Mouse (Mus musculus): Measurements from ENCODE around the gene Cnksr1.
"Not testable (repeated sequence)": the region's sequence is repeated elsewhere in the genome, so short reads cannot be mapped to it uniquely, and the experiment has no call there.

Cnksr1 gene

GRCm38 (mm10) chr4:134238279-134238651 is at the start of gene Cnksr1:
Gene Cnksr1, minus strand, starts transcription at chr4:134238399.
- no peak for DNase-seq (ENCODE audit: extremely low spot score, low spot score)

DNA sequence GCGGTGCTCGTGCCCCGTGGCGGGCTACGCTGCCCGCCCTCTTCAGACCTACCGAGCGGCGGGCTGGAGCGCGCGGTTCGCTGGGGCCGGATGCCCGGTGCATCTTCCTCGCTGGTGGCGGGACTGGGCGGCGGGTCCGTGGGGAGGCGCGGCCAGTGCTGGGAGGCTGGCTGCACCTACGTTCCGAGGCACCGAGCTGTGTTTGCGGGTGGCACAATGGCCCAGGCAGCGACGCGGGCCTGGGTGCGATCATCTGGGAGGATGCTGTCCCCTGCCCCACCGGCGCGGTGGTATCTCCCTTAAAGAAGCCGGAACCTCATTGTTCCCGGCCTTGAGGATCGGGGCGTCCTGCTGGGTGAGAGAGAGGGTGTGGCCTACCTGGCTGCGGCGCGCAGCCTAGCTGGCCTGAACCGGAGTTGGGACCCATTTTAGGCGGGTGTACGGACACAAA is 49.4 kb upstream of the Cnksr1 start, which contains the start of gene Pdik1l:
Pdik1l (minus strand) TSS at position 321 of the 451 bp plus-strand sequence.
- DNase-seq (ENCODE audit: extremely low spot score, low spot score): peak; percentile 84

DNA sequence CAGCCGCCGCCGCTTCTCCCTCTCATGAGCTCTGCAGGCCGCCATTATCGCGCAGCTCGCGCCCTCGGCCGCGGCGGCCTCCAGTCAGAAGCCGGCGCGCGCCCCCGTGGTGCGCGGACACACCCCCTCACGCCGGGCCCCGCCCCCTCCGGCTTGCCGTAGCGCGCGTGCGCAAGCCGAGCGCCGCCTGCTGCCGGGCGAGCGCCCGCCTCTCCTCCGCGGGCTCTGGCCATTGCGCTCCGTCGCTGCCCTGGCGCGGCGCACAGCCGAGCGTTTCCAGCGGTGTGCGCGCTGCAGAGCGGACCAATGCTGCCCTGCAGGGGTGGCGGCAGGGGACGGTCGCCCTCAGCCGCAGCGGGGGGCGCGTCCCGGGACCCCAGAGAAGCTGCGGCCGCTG is 49.0 kb upstream of the Cnksr1 start:
- DNase-seq (ENCODE audit: extremely low spot score, low spot score): peak; percentile 98

DNA sequence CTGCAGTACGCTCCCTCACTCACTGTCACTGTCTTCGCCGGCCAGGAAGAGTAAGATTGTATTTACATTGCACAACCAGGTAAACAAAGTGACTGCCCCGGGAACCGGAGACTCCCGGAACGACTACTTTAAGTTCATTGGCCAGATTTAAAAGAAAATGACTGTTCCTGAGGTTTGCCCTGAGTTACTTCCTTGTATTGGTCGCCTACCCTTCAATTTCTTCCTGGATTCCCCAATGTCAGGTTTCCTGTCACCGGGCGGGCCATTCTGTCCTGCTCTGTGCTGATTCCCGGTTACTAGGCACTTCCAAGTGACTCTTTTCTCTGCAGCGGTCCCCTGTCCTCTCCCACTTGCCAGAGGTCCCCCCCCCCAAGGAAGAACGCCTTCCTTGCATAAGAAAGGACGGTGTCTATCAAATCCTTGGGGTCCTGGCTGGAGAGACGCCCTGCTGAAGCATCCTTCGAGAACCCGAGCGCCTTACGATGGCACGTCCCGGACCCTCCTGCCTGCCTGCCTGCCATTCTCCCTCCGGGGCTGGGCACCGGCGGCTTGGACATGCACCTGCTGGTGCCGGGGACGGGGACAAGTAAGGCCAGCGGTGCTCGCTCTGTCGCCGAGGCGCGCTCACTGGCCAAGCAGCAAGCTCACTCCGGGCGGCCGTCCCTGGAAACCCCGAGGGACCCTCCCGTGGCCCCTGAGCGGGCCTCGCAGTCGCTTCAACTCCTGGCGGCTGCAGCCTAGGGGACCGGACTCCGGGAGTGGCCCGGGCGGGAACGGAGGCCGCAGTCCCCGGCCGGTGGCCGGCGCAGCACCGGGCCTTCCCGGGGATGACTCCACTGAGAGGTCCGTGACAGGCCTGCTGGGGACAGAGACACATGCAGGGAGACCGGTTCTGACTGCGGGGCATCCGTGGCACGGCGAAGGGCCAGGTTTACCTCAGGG is 48.3 kb upstream of the Cnksr1 start:
- no peak for DNase-seq (ENCODE audit: extremely low spot score, low spot score)

- DNase-seq (ENCODE audit: extremely low spot score, low spot score): no peak
These were observed 46.7 kb upstream of the Cnksr1 start for GRCm38 (mm10) chr4:134284942-134285341.

DNA sequence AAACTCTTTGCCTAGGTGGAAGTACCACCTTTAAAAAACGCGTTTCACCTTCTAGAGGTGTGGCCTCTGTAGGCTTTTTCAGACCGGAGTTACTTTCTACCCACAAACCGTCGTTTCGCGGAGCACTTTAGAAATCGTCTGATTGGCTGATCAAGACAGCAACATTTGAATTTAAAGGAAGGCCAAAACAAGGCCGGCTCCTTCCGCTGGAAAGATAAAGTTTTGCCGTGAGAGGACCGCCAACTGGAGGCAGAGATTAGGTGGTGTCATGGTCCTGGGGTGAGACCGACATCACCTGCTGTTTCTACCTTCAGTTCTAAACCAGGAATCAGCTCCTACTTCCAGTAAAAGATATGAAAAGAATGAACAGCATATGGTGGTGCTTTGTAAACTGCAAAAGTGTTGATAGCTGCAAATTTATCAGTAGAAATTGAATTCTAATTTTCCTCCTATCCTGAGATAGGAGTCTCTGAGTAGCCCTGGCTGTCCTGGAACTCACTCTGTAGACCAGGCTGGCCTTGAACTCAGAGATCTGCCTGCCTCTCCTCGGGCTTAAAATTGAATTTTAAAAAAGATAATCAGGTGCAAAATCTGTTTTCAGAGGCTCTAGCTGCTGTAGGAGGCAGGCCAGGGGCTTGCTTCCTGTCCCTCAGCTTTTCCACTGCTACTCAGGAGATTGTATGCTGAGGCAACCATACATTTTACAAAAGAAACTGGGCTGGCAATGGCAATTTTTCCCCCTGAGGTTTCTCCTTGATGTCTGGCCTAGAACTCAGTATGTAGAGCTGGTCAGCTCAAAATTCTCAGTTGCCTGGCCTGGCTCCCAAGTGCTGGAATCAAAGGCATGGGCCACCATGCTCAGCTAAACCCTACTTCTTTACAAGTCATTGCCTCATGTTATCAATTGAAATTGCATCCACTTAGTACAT is 35.5 kb upstream of the Cnksr1 start:
- DNase-seq (ENCODE audit: extremely low spot score, low spot score): no peak

- DNase-seq (ENCODE audit: extremely low spot score, low spot score): no peak
These were observed 34.7 kb upstream of the Cnksr1 start for GRCm38 (mm10) chr4:134272731-134273416.

DNA sequence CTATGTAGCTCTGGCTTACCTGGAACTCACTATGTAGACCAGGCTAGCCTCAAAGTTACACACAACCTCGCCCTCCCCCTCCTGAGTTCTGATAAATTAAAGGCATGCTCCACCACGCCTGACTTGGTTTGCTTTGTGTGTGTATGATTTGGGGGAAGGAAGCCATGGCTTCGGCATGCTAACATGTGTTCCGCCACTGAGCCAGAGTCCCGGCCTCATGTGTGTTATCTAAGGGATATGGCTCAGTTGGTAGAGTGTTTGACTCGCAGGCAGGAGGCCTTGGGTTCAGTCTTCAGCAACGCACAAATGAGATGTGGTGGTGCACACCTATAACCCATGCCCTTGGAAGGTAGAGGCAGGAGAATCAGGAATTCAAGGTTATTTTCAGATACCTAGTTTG is 33.8 kb upstream of the Cnksr1 start:
- DNase-seq (ENCODE audit: extremely low spot score, low spot score): no peak

DNA sequence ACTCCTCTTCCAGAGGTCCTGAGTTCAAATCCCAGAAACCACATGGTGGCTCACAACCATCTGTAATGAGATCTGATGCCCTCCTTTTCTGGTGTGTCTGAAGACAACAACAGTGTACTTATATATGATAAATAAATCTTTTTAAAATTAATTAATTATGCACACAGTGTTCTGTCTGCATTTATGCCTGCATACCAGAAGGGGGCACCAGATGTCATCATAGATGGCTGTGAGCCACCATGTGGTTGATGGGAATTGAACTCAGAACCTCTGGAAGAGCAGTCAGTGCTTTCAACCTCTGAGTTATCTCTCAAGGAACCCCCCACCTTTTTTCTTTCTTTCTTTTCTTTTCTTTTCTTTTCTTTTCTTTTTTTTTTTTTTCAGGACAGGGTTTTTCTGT is 31.4 kb upstream of the Cnksr1 start:
- DNase-seq (ENCODE audit: extremely low spot score, low spot score): not testable (repeated sequence)

DNA sequence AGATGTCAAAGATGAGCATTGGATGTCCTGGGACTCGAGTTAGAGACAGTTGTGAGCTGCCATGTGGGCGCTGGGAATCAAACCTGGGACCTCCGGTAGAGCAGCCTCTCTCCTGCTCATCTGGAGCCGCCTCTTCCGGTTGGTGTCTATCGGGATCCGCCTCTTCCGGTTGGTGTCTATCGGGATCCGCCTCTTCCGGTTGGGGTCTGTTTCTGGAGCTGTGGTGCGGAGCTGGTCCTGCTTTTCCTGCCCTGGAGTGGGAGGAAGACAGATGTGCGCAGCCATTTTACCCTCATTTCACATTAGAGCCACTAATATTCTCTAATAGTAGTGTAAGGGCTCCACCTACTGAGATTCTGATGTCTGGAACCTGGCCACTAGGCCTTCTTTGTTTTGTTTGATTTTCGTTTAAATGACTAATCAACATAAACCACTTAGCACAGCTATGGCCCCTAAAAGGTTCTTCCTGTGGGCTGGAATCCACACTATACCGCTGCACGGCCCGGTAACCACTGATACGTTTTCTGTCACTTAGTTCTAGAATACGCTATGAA is 30.0 kb upstream of the Cnksr1 start:
- no peak for DNase-seq (ENCODE audit: extremely low spot score, low spot score)

DNA sequence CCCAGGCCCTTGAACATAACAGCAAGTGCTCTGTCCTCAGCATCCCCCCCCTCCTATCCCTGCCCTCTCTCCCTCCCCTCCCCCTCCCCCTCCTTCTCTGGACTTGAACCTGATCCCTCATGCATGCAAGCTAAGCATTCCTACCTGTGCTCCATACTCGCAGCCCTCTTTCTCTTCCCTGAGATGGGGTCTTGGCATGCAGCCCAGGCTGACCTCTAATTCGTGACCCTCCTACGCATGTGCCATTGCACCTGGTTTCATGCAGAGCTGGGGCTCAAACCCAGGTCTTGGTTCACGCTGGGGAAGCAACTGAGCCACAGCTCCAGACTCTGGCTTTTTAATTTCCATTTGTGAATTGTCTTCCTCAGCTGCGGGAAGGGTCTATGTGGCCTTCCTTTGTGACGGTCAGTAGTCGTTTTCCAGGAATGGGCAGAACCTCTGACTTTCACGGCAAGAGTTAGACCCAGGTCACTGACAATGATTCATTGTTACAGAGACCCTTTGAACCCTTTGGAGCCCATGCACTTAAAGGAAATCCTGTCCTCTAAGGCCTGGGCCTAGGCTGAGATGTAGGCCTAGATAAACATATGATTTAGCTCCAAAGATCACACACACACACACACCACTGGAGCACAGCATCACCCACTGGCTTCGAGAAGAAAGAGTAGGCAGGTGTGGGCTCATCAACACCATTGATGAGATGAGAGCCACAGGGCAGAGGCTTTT is 27.8 kb upstream of the Cnksr1 start:
- no peak for DNase-seq (ENCODE audit: extremely low spot score, low spot score)

GRCm38 (mm10) chr4:134263191-134263590 is 25.0 kb upstream of the Cnksr1 start:
- peak; percentile 55 for DNase-seq (ENCODE audit: extremely low spot score, low spot score)

DNA sequence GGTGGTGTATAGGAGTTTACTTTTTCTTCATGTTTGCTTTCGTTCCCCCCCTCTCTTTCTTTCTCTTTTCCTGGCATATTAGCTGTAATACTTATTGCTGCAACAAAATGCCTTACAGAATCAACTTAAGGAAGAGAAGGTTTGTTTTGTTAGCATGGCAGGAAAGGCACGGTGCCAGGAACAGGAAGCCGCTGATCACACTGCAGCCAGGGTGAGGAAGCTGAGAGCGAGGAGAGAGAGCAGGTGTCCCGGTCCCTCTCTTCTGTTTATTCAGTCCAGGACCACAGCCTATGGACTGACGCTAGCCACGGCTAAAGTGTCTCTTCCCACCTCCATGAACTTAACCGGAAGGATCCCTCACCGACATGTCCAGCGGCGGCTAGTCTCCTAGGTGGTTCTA is 20.2 kb upstream of the Cnksr1 start:
- DNase-seq (ENCODE audit: extremely low spot score, low spot score): no peak

DNA sequence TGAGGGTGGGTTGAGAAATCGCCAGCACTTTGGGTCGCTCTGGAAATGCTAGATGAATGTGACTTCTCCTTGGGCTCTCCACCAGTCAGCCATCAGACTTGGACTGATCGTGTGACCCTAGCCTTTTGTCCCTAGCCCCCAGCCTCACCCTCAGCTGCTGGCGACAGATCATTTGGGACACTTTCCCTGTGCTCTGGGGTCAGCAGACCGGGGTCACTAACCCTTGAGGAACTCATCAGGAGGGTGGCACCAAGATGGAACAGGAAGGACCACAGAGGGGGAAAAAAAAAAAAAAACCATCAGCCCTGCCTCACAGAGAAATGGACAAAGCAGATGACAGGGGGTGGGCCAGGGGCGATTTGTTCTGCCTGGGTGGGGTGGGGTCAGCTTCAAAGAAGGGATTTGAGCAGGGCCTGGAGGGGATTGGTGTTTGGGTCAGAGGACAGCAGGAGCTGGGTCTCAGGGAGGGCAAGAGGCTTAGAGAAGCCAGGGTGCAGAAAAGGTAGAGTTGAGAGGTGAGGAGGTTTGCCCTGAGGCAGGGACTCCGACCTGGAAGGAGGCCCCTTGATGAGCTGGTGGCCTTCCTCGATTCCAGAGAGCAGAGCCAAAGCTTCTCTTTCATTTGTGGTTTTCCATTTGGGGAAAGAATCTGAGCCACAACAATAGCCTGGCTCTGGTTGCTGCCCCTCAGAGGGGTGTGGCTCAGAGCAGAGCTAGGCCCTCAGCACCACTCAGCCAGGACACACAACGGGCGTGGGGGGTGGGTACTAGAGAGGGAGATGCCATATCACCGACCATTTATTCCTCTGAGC is 19.2 kb upstream of the Cnksr1 start:
- DNase-seq (ENCODE audit: extremely low spot score, low spot score): peak; percentile 46

DNA sequence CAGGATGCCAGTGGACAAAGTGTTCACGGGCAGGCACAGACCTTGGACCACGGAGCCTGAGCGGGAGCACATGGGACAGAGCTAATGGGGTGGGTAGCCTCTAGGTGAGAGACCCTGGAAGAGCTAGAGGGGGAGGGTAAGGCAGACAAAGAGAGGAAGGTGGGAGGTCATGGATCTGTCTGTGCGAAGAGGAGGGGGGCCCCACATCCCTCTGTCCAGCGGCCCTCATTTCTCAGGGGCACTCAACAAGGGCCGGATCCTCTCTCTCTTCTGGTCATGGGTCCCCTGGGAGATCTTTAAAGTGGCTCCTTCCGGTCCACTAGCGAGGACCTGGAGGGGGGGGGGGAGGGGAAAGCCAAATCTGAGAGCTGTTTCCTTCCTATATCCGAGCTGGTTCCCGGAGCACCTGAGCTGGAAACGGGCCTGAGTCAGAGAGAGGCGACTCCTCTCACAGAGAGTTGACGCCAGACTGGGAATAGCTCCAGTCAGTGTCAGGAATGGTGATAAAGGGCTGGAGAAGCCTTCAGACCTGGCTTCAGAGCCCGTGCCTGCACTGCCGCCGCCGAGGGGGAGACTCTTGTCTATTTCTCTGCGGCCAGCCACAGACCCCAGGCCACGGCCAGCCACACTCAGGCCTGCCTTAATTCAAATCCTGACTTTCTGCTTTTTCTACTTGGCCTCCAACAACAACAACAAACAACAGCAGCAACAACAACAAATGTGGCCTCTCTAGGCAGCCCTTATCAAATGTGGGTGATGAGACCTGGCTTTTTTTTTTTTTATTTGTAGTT is 18.4 kb upstream of the Cnksr1 start:
- peak; percentile 62 for DNase-seq (ENCODE audit: extremely low spot score, low spot score)

GRCm38 (mm10) chr4:134255854-134256253 is 17.7 kb upstream of the Cnksr1 start:
- DNase-seq (ENCODE audit: extremely low spot score, low spot score): no peak

GRCm38 (mm10) chr4:134254835-134255234 is 16.6 kb upstream of the Cnksr1 start:
- DNase-seq (ENCODE audit: extremely low spot score, low spot score): no peak

- DNase-seq (ENCODE audit: extremely low spot score, low spot score): peak; percentile 74
These were observed 15.6 kb upstream of the Cnksr1 start, which contains the start of gene Grrp1 for GRCm38 (mm10) chr4:134253722-134254324. Gene Grrp1, minus strand, starts transcription at chr4:134254106.
